Mouse (Mus musculus) neural tube, embryonic 15.5 days (tissue): Measurements from ENCODE around the gene Cacna2d3. TPM values are rescaled to one million over a fixed set of nuclear protein-coding genes. Genes with fewer than 3 reads are reported as not detected.

Source experiments
- ATAC-seq: fragments of 200-750 bp; cut with Nextera tagmentation; 2 replicates; pipeline ENCODE4 v1.8.0; 2017; ENCODE audit warnings: mild to moderate bottlenecking, moderate TSS enrichment, moderate library complexity; ENCODE audit not compliant: low FRiP score
- H3K27ac ChIP-seq: fragments of 300-500 bp; sonication (generic); replicated peaks from 2 replicates; pipeline ENCODE4 v1.5.1; 2015; ENCODE audit warnings: mild to moderate bottlenecking, inconsistent platforms
- H3K27me3 ChIP-seq: fragments of 300-500 bp; sonication (generic); replicated peaks from 2 replicates; pipeline ENCODE4 v1.6.1; 2015; ENCODE audit warnings: inconsistent platforms
- H3K36me3 ChIP-seq: fragments of 300-500 bp; sonication (generic); 2 replicates; pipeline ENCODE4 v1.6.1; 2015; ENCODE audit warnings: inconsistent platforms
- H3K4me1 ChIP-seq: fragments of 300-500 bp; sonication (generic); 2 replicates; pipeline ENCODE4 v1.6.1; 2015; ENCODE audit warnings: inconsistent platforms
- H3K4me2 ChIP-seq: fragments of 300-500 bp; sonication (generic); 2 replicates; pipeline ENCODE4 v1.6.1; 2015; ENCODE audit warnings: inconsistent platforms, mild to moderate bottlenecking, moderate library complexity
- H3K4me3 ChIP-seq: fragments of 300-500 bp; sonication (generic); replicated peaks from 2 replicates; pipeline ENCODE4 v1.5.1; 2015; ENCODE audit warnings: mild to moderate bottlenecking, inconsistent platforms
- H3K9ac ChIP-seq: fragments of 300-500 bp; sonication (generic); replicated peaks from 2 replicates; pipeline ENCODE4 v1.6.1; 2015; ENCODE audit warnings: mild to moderate bottlenecking, inconsistent platforms
- H3K9me3 ChIP-seq: fragments of 300-500 bp; sonication (generic); replicated peaks from 2 replicates; pipeline ENCODE4 v1.6.1; 2016; ENCODE audit warnings: inconsistent platforms
- WGBS: fragments of 180-500 bp; shearing (Covaris S2); methylation state at CpG from one replicate; pipeline ENCODE4 v1.1.7; 2015; ENCODE audit warnings: mixed read lengths; 5-methylcytosine and 5-hydroxymethylcytosine counted together
- polyA plus RNA-seq: library from polyadenylated mRNA; unstranded; fragments of >200 nt; fragmentation: Nextera tagmentation; extraction: Ambion mirVana; gene quantifications from 2 replicates; pipeline ENCODE4 v1.2.1, GENCODE M21; 2015

The Cacna2d3 gene
- polyA plus RNA-seq, 1 experiment from 2014 or later = 57.1 TPM

DNA sequence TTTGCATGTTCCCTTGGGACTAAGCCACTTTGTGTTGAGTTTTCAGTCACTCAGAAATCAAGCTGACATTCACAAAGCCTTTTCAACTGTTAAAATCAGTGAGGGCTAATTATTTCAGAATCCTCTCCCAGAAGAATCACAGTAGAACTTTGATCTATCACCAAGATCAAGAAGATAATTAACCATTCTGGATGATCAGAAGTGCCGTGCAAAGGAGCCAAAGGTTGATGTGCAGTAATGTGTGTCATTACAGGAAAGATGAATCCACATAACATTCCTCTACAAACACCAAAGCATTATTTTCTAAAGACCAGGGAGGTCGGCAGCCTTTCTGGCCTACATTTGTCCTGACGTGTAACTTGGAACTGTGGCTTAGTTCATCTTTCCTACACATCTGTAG lies 296.0 kb downstream of the Cacna2d3 start:
- H3K4me1 ChIP-seq = no peaks in the 10 kb centered on the region
- H3K4me2 ChIP-seq = no peak overlapping the region
- H3K27ac ChIP-seq = no peak overlapping the region
- ATAC-seq = no peak
- H3K36me3 ChIP-seq = no peaks in the 10 kb centered on the region
- 81% methylated on average over 3 of the region's 3 CpGs for WGBS
- H3K27me3 ChIP-seq = no peaks in the 10 kb centered on the region
- H3K9ac ChIP-seq = no peak overlapping the region
- no peaks in the 10 kb centered on the region for H3K9me3 ChIP-seq
- no peak overlapping the region for H3K4me3 ChIP-seq

DNA sequence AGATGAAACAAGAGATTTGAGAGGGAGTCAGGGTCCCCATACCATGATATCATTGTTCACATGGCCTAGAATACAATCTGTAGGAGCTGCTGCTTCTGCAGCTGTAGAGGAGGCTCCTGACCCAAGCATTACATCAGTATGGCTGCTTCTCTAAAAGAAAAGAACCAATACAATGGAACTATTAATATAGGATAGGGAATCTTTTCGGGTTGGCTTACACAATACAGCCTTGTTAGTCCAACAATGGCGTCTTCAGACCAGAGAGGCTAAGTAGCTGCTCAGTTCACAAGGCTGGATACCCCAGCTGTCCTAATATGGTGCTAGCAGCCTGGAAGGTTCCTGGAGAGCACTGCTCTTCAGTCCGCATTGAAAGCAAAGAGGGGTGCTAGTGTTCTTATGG lies 296.5 kb downstream of the Cacna2d3 start:
- 96% methylated on average over 3 of the region's 3 CpGs for WGBS
- H3K36me3 ChIP-seq = no peaks in the 10 kb centered on the region

DNA sequence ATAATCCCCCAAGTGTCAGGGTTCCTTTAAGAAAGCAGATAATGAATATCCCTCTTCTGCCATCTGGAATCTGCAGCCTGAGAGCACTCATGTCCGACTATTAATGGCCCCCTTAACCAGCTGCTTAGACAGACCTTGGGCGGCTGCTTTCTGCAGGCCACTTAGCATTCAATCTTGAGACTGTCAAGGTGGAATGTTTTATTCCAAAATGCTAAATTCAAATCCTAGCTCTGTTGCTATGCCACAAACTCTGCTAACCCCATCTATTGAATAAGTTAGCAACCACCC lies 315.8 kb downstream of the Cacna2d3 start:
- ATAC-seq = no peak
- Histone ChIP-seq H3K36me3 (no peaks in the 10 kb centered on the region), H3K4me3 (no peak overlapping the region), H3K27ac (no peak overlapping the region), H3K9ac (no peak overlapping the region), H3K27me3 (no peaks in the 10 kb centered on the region; the same call in 1 of the 2 replicates), H3K4me2 (no peak overlapping the region), H3K9me3 (no peaks in the 10 kb centered on the region), H3K4me1 (peaks cover 17% of the 10 kb centered on the region; the same call in 1 of the 2 replicates)
- 21% methylated on average over 2 of the region's 2 CpGs for WGBS

More for the DNA sequence above, 296.5 kb downstream of the Cacna2d3 start:
- H3K9me3 ChIP-seq = no peaks in the 10 kb centered on the region
- no peak overlapping the region for H3K9ac ChIP-seq
- no peak overlapping the region for H3K27ac ChIP-seq
- no peak overlapping the region for H3K4me2 ChIP-seq
- ATAC-seq = no peak
- no peaks in the 10 kb centered on the region for H3K27me3 ChIP-seq
- no peaks in the 10 kb centered on the region for H3K4me1 ChIP-seq
- no peak overlapping the region for H3K4me3 ChIP-seq

DNA sequence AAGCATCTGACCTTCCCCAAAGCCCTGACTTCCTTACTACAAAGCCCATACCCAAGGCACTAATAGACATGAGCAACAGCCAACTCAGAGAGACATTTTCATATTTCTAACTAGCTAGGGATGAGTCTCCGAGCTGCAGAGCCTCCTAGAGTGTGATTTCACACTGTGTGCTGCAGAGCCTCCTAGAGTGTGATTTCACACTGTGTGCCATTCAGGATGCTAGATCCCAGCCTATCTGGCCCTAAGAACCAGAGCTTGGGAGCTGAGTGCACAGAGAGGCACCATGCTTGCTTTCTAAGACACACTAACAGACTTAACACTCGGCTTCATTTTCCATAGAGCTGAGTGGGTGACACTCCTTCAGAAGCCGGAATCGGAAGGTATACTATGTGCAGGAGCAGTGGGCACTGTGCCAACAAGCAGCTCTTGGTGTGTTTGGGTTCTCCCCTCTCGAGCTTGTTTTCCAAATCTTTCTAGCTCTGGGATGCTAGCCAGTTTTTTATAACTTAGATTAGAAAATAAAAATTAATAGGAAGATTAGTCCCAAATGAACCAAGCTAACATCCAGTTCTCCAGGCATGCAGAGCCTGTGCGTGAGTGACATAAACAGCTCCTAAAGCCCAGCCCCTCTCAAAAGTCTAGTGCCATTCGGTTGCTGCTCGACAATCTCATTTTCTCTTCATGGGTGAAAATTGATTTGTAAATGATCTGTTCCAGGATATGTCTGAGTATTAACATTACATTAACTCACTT lies 316.4 kb downstream of the Cacna2d3 start:
- ATAC-seq = 0 out of 2 replicates have a peak, but pooled peaks have one; percentile 41
- no peak overlapping the region for H3K4me2 ChIP-seq
- H3K27me3 ChIP-seq = no peaks in the 10 kb centered on the region; the same call in 1 of the 2 replicates
- H3K9me3 ChIP-seq = no peaks in the 10 kb centered on the region
- H3K27ac ChIP-seq = peak overlapping the region; percentile 9; the same call in 1 of the 2 replicates
- H3K36me3 ChIP-seq = no peaks in the 10 kb centered on the region
- H3K4me1 ChIP-seq = peaks cover 17% of the 10 kb centered on the region; the same call in 1 of the 2 replicates
- H3K9ac ChIP-seq = no peak overlapping the region
- H3K4me3 ChIP-seq = no peak overlapping the region
- 46% methylated on average over 8 of the region's 8 CpGs for WGBS

DNA sequence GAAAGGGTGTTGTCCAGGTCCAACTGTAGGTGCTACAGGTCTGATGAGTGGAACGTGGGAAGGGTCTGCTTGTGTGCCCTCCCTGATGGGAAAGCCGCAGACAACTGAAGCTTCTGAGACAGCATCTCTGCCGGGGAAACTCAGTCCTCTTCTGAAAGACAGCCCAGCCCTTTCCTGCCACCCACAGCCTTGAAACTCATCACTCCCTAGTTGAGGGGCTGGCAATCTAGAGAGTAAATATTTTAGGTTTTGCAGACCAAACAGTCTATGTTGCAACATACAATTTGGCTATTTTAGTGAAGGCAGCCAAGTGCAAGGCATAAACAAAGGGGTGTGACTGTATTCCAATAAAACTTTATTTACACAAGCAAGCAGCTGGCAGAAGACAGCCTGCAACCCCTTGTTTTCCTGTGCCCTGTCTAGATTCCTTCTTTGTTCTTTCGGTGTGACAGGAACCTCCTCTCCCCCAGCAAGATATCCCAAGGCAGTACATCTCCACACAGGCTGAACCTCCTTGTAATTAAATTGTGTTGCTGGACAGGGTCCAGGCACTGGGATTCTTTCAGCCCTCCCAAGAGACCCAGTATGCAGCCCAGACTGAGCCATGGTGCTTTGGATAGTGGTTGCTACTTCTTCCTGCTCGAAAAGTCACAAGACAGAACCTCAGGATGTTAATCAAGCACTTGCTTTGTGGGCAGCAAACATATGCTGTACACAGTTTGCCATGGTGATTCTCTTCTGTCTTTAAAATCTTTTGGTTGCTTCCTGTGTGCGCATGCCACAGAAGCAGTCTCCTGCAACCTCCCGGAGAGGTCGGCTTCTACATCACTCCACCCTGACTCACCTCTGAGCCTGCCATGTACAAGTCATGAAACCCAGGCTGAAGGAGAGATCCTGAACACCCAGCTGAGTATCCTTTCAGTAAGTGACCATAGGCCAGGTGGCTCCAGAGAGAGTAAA lies 317.5 kb downstream of the Cacna2d3 start:
- H3K27ac ChIP-seq = no peak overlapping the region
- no peak overlapping the region for H3K4me2 ChIP-seq
- no peak for ATAC-seq
- H3K4me1 ChIP-seq = peaks cover 17% of the 10 kb centered on the region; the same call in 1 of the 2 replicates
- no peak overlapping the region for H3K4me3 ChIP-seq
- 62% methylated on average over 8 of the region's 8 CpGs for WGBS
- H3K9ac ChIP-seq = no peak overlapping the region
- no peaks in the 10 kb centered on the region for H3K36me3 ChIP-seq
- no peaks in the 10 kb centered on the region for H3K9me3 ChIP-seq
- no peaks in the 10 kb centered on the region for H3K27me3 ChIP-seq

DNA sequence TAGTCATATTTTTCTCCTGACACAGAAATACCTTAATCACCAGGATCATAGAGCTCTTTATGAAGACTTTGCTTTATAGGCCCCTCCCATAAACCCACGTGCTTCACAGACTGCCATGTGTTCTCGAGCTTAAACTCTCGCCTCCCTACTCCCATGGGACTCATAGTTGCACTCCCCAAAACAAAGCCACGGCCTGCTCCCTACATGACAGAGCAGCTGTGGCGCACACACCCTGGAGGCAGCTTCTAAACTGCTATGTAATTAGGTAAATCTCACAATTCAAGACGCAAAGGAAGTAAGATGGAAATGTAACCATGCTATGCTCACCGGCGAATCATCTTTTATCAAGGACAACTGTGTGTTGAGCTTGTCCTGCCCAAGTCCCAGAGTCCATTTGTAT lies 319.2 kb downstream of the Cacna2d3 start:
- Histone ChIP-seq H3K27ac (no peak overlapping the region), H3K4me2 (no peak overlapping the region), H3K36me3 (no peaks in the 10 kb centered on the region), H3K4me1 (peaks cover 17% of the 10 kb centered on the region; the same call in 1 of the 2 replicates), H3K9ac (no peak overlapping the region), H3K4me3 (no peak overlapping the region), H3K9me3 (no peaks in the 10 kb centered on the region), H3K27me3 (no peaks in the 10 kb centered on the region)
- WGBS = 36% methylated on average over 8 of the region's 8 CpGs
- no peak for ATAC-seq

DNA sequence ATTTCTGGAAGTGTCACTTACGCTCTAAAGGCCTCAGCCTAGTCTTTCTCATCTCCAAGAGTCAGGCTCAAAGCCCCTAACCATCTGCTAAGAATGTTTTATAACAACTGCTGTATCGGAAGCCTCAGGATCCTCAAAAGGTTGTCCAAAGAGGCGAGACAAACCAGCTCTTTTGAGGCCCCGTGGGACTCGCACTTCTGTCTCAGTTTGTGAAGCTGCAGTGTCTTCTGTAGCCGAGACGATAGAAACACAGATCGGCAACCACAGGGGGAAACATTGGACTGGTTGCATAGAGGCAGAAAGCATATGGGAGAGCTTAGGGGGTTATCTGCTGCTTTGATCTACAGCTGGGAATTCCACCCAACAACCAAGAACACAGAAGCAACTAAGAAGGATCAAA lies 327.9 kb downstream of the Cacna2d3 start:
- Histone ChIP-seq H3K9ac (no peak overlapping the region), H3K36me3 (no peaks in the 10 kb centered on the region), H3K27ac (no peak overlapping the region), H3K4me3 (no peak overlapping the region), H3K9me3 (no peaks in the 10 kb centered on the region), H3K4me1 (no peaks in the 10 kb centered on the region), H3K4me2 (no peak overlapping the region), H3K27me3 (no peaks in the 10 kb centered on the region)
- 78% methylated on average over 8 of the region's 8 CpGs for WGBS
- no peak for ATAC-seq

DNA sequence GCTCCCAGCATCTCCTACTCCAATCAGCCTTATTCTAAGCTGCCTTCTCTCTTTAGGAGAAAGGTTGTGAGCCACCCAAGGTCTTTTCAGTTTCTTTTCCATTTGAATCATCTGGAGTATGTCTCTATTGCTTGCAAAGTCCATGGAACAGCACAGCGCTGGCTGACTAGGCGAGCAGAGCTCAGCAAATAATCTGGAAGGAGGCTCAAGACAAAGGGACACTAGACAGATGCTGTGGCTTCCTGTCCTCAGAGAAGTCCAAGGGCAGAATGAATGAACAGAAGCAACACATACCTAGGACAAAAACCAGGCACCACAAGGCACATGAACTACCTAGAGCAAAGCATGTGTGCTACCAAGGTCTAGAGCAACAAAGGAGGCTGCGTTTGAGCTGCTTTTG lies 328.8 kb downstream of the Cacna2d3 start:
- Histone ChIP-seq H3K9me3 (no peaks in the 10 kb centered on the region), H3K27me3 (no peaks in the 10 kb centered on the region), H3K27ac (no peak overlapping the region), H3K4me3 (no peak overlapping the region), H3K36me3 (no peaks in the 10 kb centered on the region), H3K4me2 (no peak overlapping the region), H3K9ac (no peak overlapping the region), H3K4me1 (no peaks in the 10 kb centered on the region)
- WGBS = 95% methylated on average over 3 of the region's 3 CpGs
- no peak for ATAC-seq

DNA sequence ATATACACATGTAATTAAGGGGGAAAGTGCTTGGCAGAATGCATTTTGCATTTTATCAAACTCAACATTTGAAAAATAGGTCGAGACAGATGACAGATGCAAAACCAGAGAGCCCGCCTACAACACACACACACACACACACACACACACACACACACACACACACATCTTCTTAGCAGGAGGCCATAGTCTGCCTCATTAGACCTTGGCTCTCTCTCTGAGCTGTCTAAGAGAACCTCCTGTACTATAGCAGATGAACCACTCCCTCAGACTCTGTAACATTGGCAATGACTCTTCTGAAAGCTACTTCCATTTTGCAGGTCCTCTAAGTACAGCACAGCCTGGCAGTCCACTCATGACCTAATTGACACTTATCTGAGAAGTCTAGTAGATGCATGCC lies 330.2 kb downstream of the Cacna2d3 start:
- WGBS = 93% methylated on average over 2 of the region's 2 CpGs
- Histone ChIP-seq H3K27me3 (no peaks in the 10 kb centered on the region), H3K4me2 (no peak overlapping the region), H3K9me3 (no peaks in the 10 kb centered on the region), H3K4me1 (no peaks in the 10 kb centered on the region), H3K27ac (no peak overlapping the region), H3K4me3 (no peak overlapping the region), H3K9ac (no peak overlapping the region), H3K36me3 (no peaks in the 10 kb centered on the region)
- no peak for ATAC-seq

DNA sequence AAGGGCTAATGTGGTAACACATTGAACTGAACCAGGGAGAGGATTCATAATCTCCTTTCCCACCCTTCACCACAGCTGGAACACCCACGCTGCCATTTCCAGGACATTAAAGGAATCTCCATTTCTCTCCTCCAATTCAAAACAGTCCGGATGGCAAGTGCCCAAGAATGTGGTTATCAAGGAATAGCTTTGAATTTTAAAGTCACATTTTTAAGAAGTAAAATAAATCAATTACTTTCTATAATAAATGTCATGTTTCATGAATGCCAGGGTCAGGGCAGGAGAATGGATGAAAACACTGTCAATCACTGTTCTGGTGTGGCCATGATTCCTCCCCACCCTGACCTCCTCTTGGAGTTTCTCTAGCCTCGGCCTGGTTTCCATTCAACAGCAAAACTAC lies 333.9 kb downstream of the Cacna2d3 start:
- Histone ChIP-seq H3K27ac (no peak overlapping the region), H3K4me1 (no peaks in the 10 kb centered on the region), H3K36me3 (no peaks in the 10 kb centered on the region), H3K27me3 (no peaks in the 10 kb centered on the region), H3K4me2 (no peak overlapping the region), H3K9ac (no peak overlapping the region), H3K4me3 (no peak overlapping the region), H3K9me3 (no peaks in the 10 kb centered on the region)
- 83% methylated on average over 3 of the region's 3 CpGs for WGBS
- no peak for ATAC-seq

DNA sequence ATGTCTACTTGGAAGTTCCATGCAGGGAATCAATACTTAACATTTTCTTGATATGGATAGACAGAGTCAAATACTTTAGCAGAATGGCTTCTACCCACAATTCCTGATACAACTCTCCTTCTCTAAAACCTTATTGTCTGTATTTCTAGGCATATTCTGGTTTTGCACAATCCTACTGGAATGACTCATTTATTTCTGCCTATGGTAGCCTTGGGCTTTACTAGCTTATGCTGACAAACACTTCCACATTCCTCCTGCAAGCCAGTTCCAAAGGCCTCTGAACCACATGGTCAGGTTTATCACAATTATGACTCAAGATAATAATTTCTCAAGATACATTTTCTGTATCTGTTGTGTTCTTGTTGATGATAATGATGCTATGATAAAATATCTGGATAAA lies 336.2 kb downstream of the Cacna2d3 start:
- no peak overlapping the region for H3K27ac ChIP-seq
- no peak overlapping the region for H3K9ac ChIP-seq
- H3K9me3 ChIP-seq = no peaks in the 10 kb centered on the region
- H3K4me2 ChIP-seq = no peak overlapping the region
- no peak for ATAC-seq
- no peaks in the 10 kb centered on the region for H3K27me3 ChIP-seq
- H3K4me1 ChIP-seq = no peaks in the 10 kb centered on the region
- no peak overlapping the region for H3K4me3 ChIP-seq
- no peaks in the 10 kb centered on the region for H3K36me3 ChIP-seq

DNA sequence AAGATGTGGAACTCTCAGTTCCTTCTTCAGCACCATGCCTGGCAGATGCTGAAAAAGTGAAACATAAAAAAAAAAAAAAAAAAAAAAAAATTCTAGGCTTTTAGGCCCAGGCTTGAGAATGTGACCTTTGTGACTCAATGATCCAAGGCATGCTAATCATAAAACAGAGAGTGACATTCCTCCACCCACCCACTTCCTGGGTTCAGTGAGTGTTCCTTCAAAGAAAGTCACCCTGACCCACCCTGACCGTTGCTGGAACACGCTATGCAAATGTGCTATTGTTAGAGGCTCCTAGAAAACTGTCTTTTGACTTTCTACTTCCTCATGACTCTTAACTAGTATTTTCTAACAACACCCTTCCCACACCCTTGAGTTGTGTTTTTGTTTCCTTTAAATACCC lies 338.9 kb downstream of the Cacna2d3 start:
- no peaks in the 10 kb centered on the region for H3K9me3 ChIP-seq
- H3K27ac ChIP-seq = no peak overlapping the region
- no peaks in the 10 kb centered on the region for H3K4me1 ChIP-seq
- no peak for ATAC-seq
- WGBS = 91% methylated on average over 2 of the region's 2 CpGs
- no peaks in the 10 kb centered on the region for H3K27me3 ChIP-seq
- H3K4me2 ChIP-seq = no peak overlapping the region
- H3K9ac ChIP-seq = no peak overlapping the region
- H3K36me3 ChIP-seq = no peaks in the 10 kb centered on the region
- H3K4me3 ChIP-seq = no peak overlapping the region
